Comparison of ENCODE assay signal across 9 mouse cellular contexts in the genomic region with DNA sequence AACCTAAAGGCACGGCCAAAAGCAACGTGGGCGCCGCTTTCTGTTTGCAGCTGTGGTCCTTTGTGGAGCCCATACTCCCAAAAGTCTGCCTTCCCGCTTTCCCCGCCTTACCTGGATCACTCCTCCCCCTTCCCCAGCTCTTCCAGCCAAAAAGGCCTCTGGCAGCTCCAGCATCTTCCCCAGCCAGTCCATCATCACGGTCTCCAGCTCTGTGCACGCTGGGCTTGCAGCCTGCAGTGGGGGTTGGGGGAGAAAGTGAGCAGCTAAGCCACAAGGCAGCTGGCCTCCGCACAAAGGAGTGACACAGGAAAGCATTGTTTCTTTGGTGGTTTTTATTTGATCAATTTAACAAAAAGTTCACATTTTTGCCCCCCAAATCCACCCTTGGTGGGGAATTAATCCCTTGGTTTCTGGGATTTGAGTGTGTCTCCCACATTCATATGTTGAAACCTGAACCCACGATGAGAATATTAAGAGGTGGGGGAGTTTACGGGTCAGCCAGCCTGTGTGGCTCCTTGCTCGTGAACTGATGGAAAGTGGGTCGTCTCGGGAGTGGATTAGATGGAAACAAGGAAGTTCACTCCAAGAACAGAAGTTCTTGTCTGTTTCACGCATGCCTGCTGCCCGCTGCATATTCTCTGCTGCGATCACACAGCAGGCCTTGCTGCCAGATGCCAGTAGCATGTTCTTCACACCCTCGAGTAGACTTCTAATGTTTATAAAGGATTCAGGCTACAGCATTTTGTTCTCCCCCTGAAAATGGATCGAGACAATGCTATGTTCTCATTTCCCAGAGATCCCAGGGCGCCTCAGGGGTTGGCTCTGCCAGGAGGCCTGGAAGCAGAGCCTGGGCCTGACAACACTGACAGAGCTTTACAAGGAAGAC. TPM values are rescaled to one million over a fixed set of nuclear protein-coding genes. Genes with fewer than 3 reads are reported as not detected.
DNase-seq lines count a peak whose midpoint lies in the region; ATAC-seq lines count a peak whose summit lies in the region.
"Had no signal": no experiment of that assay in that cellular context is flagged by ENCODE, and none has a peak within 500 bp of the region (broad histone marks: within the 10 kb centered on the region; RNA-seq: fewer than 3 reads in every experiment).

No protein-coding gene starts in this region.

- H3K9ac ChIP-seq in embryonic facial prominence, embryonic 13.5 days: 0 out of 2 replicates have a peak overlapping the region, but pooled peaks have one; percentile 36
- H3K9ac ChIP-seq in stomach, embryonic 16.5 days (ENCODE audit: low read length): peak overlapping the region; percentile 47

- no peaks in the 10 kb centered on the region for H3K9me3 ChIP-seq in embryonic facial prominence, embryonic 13.5 days
- no peaks in the 10 kb centered on the region for H3K9me3 ChIP-seq in limb, embryonic 10.5 days (replicated peaks)
- H3K9me3 ChIP-seq in stomach, embryonic 16.5 days (replicated peaks; ENCODE audit: control insufficient read depth, low read length): no peaks in the 10 kb centered on the region
- H3K9me3 ChIP-seq: G1E had no signal

- 36% methylated on average over 20 of the region's 20 CpGs for WGBS in embryonic facial prominence, embryonic 13.5 days
- WGBS in limb, embryonic 10.5 days: 62% methylated on average over 20 of the region's 20 CpGs
- 40% methylated on average over 20 of the region's 20 CpGs for WGBS in stomach, embryonic 16.5 days

- ATAC-seq in embryonic facial prominence, embryonic 13.5 days (ENCODE audit: insufficient number of reproducible peaks, insufficient read depth, low FRiP score, low TSS enrichment, low read depth): no peak
- ATAC-seq in stomach, embryonic 16.5 days (ENCODE audit: insufficient read depth, low FRiP score): peak; percentile 82; the same call in 1 of the 2 replicates

- H3K27ac ChIP-seq in embryonic facial prominence, embryonic 13.5 days: peak overlapping the region; percentile 90
- H3K27ac ChIP-seq in limb, embryonic 10.5 days: peak overlapping the region; percentile 88
- H3K27ac ChIP-seq in stomach, embryonic 16.5 days (ENCODE audit: low read length): peak overlapping the region; percentile 88

- no peak overlapping the region for H3K4me3 ChIP-seq in embryonic facial prominence, embryonic 13.5 days
- H3K4me3 ChIP-seq in limb, embryonic 10.5 days: no peak overlapping the region
- H3K4me3 ChIP-seq in stomach, embryonic 16.5 days (replicated peaks; ENCODE audit: low read length): no peak overlapping the region

- DNase-seq in layer of hippocampus, adult 11-12 months (ENCODE audit: low spot score): peak; percentile 13
- no peak for DNase-seq in layer of hippocampus, adult 18-20 months (ENCODE audit: low spot score in 2 of 2)
- DNase-seq in heart, adult 8-10 months (ENCODE audit: low spot score): peak; percentile 50
- peak; percentile 54 for DNase-seq in limb, embryonic 10.5 days (ENCODE audit: low spot score)
- no peak for DNase-seq in spleen, postnatal 36 days (ENCODE audit: low spot score in 2 of 2)
- DNase-seq in adrenal gland, adult (ENCODE audit: inconsistent age in 2 of 2, low spot score in 1 of 2): no peak

- H3K27me3 ChIP-seq in embryonic facial prominence, embryonic 13.5 days: no peaks in the 10 kb centered on the region
- no peaks in the 10 kb centered on the region for H3K27me3 ChIP-seq in limb, embryonic 10.5 days (ENCODE audit: low read depth, poor library complexity, severe bottlenecking)
- H3K27me3 ChIP-seq in stomach, embryonic 16.5 days (ENCODE audit: control insufficient read depth, insufficient read depth, low read length): no peaks in the 10 kb centered on the region

- peaks cover 52% of the 10 kb centered on the region for H3K4me1 ChIP-seq in embryonic facial prominence, embryonic 13.5 days
- H3K4me1 ChIP-seq in limb, embryonic 10.5 days: peaks cover 36% of the 10 kb centered on the region
- peaks cover 32% of the 10 kb centered on the region for H3K4me1 ChIP-seq in stomach, embryonic 16.5 days (ENCODE audit: control insufficient read depth, insufficient read depth, low read length)

- H3K4me2 ChIP-seq in embryonic facial prominence, embryonic 13.5 days: peak overlapping the region; percentile 18; the same call in 1 of the 2 replicates
- no peak overlapping the region for H3K4me2 ChIP-seq in stomach, embryonic 16.5 days (ENCODE audit: low read depth, low read length)

- H3K36me3 ChIP-seq in embryonic facial prominence, embryonic 13.5 days: no peaks in the 10 kb centered on the region
- no peaks in the 10 kb centered on the region for H3K36me3 ChIP-seq in limb, embryonic 10.5 days
- H3K36me3 ChIP-seq in stomach, embryonic 16.5 days (ENCODE audit: control insufficient read depth, insufficient read depth, low read length): no peaks in the 10 kb centered on the region
- H3K36me3 ChIP-seq: G1E had no signal

RNA-seq across cellular contexts. Expression of a gene that starts 24.7 kb away (rescaled TPM):
- 1 to 10 TPM; 7.7 to 8.1 TPM for total RNA-seq in layer of hippocampus, adult 18-20 months (2021)
- 5.3 and 5.8 TPM in 2 replicates for polyA plus RNA-seq in embryonic facial prominence, embryonic 13.5 days (2015; fragmentation: Nextera tagmentation; extraction: Ambion mirVana)
- 1 to 10 TPM in 2 of 4 experiments, under 1 TPM in 2; 0.66 to 1.2 (median 0.93) TPM for total RNA-seq in heart, adult 8-10 months (2022)
- polyA plus RNA-seq in limb, embryonic 10.5 days (2016; fragmentation: Nextera tagmentation; extraction: Ambion mirVana): 5.5 and 6.2 TPM in 2 replicates
- polyA plus RNA-seq in stomach, embryonic 16.5 days (2015; fragmentation: Nextera tagmentation; extraction: Ambion mirVana): 48.7 and 49.1 TPM in 2 replicates

Comparison
In these comparisons a context has a peak if more than half of its experiments do, and no peak if none do; other contexts are left out.
1. DNase-seq: peak in layer of hippocampus, adult 11-12 months (single experiment), heart, adult 8-10 months (single experiment) and limb, embryonic 10.5 days (single experiment); none in layer of hippocampus, adult 18-20 months (0 of 2), spleen, postnatal 36 days (0 of 2) and adrenal gland, adult (0 of 2).
2. Peak in every context shown above with its lines, with median percentiles within 50 percentile points of each other: H3K27ac ChIP-seq.